Mouse (Mus musculus): Measurements from ENCODE around the gene Dot1l.

The Dot1l gene

GRCm38 (mm10) chr10:80792175-80793032 lies 37.4 kb downstream of the Dot1l start:
- DNase-seq (ENCODE audit: low read depth, low spot score): no peak

GRCm38 (mm10) chr10:80793033-80793784 lies 38.2 kb downstream of the Dot1l start:
- DNase-seq (ENCODE audit: low read depth, low spot score): no peak

- no peak for DNase-seq (ENCODE audit: low read depth, low spot score)
Measured at GRCm38 (mm10) chr10:80793803-80794202, 38.8 kb downstream of the Dot1l start.

GRCm38 (mm10) chr10:80794750-80795149 lies 39.7 kb downstream of the Dot1l start:
- no peak for DNase-seq (ENCODE audit: low read depth, low spot score)

- DNase-seq (ENCODE audit: low read depth, low spot score): no peak
Measured at GRCm38 (mm10) chr10:80796307-80796848, 41.4 kb downstream of the Dot1l start.

GRCm38 (mm10) chr10:80797186-80798149 lies 42.5 kb downstream of the Dot1l start:
- DNase-seq (ENCODE audit: low read depth, low spot score): no peak

- peak; percentile 93 for DNase-seq (ENCODE audit: low read depth, low spot score)
Measured at GRCm38 (mm10) chr10:80798150-80799006, 43.4 kb downstream of the Dot1l start, which contains the start of the genes Sf3a2 and Plekhj1. Gene Sf3a2, plus strand, starts transcription at chr10:80798198. Gene Plekhj1, minus strand, starts transcription at chr10:80798626.

- DNase-seq (ENCODE audit: low read depth, low spot score): no peak
Measured at GRCm38 (mm10) chr10:80799070-80799566, 44.1 kb downstream of the Dot1l start.

- DNase-seq (ENCODE audit: low read depth, low spot score): no peak
Measured at GRCm38 (mm10) chr10:80802204-80802912, 47.4 kb downstream of the Dot1l start.

- DNase-seq (ENCODE audit: low read depth, low spot score): no peak
Measured at GRCm38 (mm10) chr10:80802996-80803395, 48.0 kb downstream of the Dot1l start.

GRCm38 (mm10) chr10:80804340-80804739 lies 49.3 kb downstream of the Dot1l start:
- DNase-seq (ENCODE audit: low read depth, low spot score): no peak

GRCm38 (mm10) chr10:80804916-80805315 lies 49.9 kb downstream of the Dot1l start, which contains the start of gene Amh:
Gene Amh, plus strand, starts transcription at chr10:80805243.
- no peak for DNase-seq (ENCODE audit: low read depth, low spot score)

- no peak for DNase-seq (ENCODE audit: low read depth, low spot score)
Measured at GRCm38 (mm10) chr10:80805322-80805721, 50.3 kb downstream of the Dot1l start.

- no peak for DNase-seq (ENCODE audit: low read depth, low spot score)
Measured at GRCm38 (mm10) chr10:80805925-80806324, 50.9 kb downstream of the Dot1l start.

GRCm38 (mm10) chr10:80806341-80807056 lies 51.5 kb downstream of the Dot1l start:
- DNase-seq (ENCODE audit: low read depth, low spot score): no peak

GRCm38 (mm10) chr10:80807057-80807627 lies 52.1 kb downstream of the Dot1l start:
- DNase-seq (ENCODE audit: low read depth, low spot score): peak; percentile 80

- DNase-seq (ENCODE audit: low read depth, low spot score): peak; percentile 69
Measured at GRCm38 (mm10) chr10:80808099-80808984, 53.3 kb downstream of the Dot1l start.
